Mouse (Mus musculus): Measurements from ENCODE around the gene Prkacb.
"Not testable (repeated sequence)": the region's sequence is repeated elsewhere in the genome, so short reads cannot be mapped to it uniquely, and the experiment has no call there.

Gene Prkacb

GRCm38 (mm10) chr3:146776711-146777110 is 36.1 kb downstream of the Prkacb start:
- DNase-seq = no peak

- DNase-seq = no peak
Observed at GRCm38 (mm10) chr3:146770853-146771252, 41.9 kb downstream of the Prkacb start.

DNA sequence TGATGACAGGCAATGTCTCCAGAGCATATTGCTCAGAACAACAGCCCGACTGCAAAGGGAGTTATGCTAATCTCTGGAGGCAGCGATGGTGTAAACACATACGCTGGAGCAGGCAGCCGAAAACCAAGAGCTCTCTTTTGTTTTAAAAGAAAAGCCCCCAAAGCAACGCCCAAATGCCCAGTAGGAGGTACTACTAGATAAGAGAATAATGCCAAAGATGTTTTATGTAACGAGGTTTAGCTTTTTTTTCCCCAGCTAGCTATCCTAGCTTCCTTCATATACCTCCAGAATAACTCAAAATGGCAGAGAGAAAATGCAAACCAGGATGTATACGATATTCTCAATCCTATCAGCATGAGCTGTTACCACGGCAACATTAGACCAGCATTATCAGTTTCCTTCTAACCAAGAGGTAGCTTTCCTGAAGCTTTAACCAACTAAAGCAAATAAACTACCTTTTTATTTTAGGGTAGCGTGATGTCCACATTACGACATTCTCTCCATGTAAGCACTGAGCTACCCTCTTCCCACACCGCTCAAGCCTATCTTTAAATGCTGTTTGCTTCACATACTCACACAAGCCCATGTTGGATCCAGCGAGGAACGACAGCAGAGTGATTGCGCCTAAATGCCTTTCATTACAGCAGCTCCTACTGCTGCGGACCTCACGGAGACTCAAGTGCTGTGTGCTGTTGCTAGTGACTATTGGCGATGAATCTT is 42.7 kb downstream of the Prkacb start:
- DNase-seq = no peak

DNA sequence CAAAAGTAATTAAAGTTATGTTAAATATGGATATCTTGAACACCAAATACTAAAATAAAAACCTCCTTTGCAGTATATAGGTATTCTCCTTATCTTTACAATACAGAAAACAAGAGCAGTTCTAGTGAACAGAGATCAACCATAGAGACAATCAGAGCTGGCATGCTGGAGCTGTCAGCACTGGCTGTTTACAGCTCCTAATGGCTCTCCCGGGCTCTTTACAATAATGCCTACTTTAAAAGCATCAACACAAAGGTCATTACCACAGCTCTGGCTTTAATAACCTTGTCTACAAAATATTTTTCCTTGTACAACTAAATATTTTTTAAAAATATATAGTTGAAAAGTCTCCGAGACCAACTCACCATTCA is 43.2 kb downstream of the Prkacb start:
- no peak for DNase-seq

DNA sequence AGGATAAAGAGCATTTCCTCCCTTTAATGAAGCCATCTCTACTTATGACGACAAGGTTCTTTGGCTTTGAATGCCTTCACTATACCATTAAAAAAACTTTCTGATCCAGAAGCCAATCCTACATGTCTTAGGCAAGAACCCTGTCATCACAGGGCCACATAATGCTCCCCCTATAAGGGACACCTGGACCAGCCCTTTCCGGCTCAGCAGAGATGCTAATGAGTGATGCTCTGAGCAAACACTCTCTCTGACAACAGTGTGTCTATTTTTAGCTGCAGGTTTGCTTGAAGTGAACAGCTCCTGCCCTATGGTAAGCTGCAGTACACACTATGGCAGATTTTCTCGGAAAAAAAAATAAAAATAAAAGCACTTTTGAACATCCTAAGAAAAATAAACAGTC is 43.9 kb downstream of the Prkacb start:
- DNase-seq = no peak

GRCm38 (mm10) chr3:146768360-146768759 is 44.4 kb downstream of the Prkacb start:
- no peak for DNase-seq

DNA sequence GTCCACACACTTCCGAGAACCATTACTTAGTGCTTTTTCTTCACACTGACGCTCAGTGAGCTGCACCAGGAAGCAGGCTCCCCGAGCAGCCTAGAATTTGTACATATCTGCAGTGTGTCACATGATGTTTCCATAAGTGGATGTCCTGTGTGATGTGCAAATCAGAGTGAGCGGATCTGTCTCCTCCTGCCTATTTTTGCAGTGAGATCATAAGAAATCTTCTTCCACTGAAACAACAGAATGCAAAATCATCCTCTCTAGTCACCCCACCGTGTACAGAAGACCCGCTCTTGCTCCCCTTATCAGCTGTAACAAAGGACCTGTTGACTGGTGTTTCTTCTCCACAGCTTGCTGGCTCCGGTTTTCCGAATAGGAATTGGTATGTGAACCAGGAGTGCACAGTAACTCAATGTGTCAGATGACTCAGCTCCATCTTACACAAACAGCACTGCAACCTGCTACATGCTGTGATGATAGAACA is 46.0 kb downstream of the Prkacb start:
- no peak for DNase-seq

GRCm38 (mm10) chr3:146766071-146766605 is 46.7 kb downstream of the Prkacb start:
- DNase-seq = no peak

GRCm38 (mm10) chr3:146764871-146765529 is 47.8 kb downstream of the Prkacb start:
- DNase-seq = no peak

DNA sequence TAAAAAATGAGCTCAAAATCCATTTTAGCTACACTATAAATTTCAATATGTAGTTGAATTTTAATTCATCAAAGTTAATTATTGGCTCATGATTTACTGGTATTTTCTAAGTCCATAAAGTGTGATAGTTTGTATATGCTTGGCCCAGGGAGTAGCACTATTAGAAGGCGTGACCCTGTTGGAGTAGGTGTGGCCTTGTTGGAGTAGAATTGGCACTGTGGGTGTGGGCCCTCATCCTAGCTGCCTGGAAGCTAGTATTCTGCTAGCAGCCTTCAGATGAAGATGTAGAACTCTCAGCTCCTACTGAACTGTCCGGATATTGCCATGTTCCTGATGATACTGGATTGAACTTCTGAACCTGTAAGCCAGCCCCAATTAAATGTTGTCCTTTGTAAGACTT is 49.7 kb downstream of the Prkacb start:
- not testable (repeated sequence) for DNase-seq

- no peak for DNase-seq
Observed at GRCm38 (mm10) chr3:146761276-146761675, 51.5 kb downstream of the Prkacb start.

DNA sequence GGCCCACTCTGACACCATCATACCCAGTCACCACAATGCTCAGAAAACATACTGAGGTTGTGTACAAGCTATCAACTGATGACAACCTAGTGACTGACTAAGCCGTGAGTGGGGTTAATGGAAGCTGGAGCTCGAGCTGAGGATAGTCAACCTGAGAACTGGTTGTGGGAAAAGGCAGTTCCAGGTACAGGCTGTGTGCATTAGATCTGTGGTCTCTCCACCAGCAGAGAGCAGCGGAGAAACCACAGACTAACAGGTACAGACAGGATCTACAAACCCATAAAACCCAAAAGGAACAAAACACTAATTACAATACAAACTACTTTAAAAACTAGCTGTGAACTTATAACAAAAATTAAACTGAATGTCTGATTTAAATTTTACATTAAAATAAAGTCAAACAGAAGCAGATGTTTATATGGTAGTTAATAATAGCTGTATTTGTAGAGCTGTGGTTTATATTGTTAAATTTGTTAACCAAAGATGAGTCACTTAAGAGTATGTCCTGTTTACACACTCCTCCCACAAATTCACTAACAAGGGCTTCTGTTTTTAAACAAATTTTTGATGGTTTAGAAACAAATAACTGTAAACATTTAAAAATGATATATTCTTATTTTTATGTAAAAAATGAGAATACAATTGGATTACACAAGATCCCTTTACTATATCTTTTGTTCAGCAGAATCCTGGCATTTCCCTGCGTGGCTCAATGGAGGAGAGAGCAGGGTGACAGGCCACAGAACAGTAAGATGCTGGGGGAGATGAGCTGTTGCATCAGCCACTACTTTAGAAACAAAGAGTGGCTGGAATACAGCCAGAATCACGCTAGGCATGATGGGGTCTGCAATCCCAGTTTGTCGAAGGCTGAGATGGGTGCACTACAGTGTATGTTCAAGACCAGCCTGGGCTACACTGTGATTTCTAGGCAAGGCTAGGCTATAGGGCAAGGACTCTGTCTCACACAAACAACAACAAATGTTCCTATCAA is 54.5 kb downstream of the Prkacb start:
- peak; percentile 11 for DNase-seq

- DNase-seq = no peak
Observed at GRCm38 (mm10) chr3:146754270-146754669, 58.5 kb downstream of the Prkacb start.

DNA sequence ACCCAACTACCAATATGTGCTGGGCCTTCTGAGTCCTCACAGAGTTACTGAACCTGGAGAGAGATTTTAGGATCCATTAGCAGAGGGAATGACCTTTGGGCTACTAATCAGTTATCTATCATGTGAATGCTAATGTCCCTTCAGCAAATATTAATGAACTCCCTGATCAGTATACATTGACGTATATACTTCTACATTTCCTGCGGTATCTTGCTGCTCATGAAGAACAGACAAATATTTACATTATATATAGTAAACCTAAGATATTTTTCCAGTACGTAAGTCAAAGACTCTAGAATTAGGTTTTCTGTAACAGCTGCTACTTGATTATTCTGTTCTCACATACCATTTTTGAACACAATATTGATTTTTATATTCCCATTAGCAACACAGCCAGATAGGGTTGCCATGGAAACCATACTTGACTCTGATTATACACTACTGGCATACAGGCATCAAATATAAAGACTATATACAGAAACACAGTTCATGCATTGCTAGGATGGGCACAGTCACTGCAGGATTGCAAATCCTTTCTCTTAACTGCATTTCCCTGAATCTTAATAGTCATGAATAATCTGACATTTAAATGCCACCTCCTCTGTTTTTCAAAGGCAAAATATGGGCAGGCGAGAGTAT is 71.1 kb downstream of the Prkacb start:
- DNase-seq = no peak

- DNase-seq = no peak
Observed at GRCm38 (mm10) chr3:146741158-146741557, 71.6 kb downstream of the Prkacb start.

GRCm38 (mm10) chr3:146736186-146736585 is 76.6 kb downstream of the Prkacb start:
- not testable (repeated sequence) for DNase-seq

DNA sequence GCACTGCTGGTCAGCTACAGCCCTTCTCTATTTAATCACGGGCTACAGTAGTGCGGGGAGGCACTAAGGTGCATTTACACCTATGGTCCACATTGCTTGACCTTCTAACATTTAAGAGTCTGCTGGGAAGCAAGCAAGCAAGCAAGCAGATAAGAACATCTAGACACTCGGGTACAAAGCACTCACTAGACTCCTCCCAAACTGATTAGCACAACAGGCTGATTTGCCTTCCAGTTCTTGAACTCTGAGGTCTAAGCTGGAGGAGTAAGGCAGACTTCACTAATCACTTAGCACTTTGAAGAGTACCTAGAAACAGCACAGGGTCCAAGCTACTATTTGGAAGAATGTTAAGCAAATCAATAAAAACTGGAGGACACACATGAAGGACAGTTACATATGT is 77.1 kb downstream of the Prkacb start:
- DNase-seq = no peak

GRCm38 (mm10) chr3:146734907-146735629 is 77.7 kb downstream of the Prkacb start:
- DNase-seq = no peak

DNA sequence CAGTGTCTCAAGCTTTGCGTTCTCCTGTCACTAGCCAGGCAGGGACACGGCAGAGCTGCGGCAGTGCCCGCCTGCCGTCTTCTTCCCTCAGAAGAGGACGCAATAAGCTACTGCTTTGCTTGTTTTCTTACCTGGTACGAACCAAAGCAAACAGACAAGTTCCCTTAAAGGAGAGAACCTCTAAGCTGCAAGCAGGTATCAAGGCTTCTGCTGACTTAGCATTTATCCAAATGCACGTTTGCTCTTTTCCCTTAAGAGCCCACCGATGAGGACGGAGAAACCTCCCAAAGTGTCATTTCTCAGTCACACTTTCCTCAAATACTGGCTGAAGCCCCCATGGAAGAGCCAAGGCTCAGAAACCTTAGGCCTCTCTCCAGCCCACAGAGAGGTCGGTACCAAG is 81.3 kb downstream of the Prkacb start:
- no peak for DNase-seq

- peak; percentile 18 for DNase-seq
Observed at GRCm38 (mm10) chr3:146723037-146723436, 89.8 kb downstream of the Prkacb start.

- DNase-seq = no peak
Observed at GRCm38 (mm10) chr3:146719696-146720095, 93.1 kb downstream of the Prkacb start.

DNA sequence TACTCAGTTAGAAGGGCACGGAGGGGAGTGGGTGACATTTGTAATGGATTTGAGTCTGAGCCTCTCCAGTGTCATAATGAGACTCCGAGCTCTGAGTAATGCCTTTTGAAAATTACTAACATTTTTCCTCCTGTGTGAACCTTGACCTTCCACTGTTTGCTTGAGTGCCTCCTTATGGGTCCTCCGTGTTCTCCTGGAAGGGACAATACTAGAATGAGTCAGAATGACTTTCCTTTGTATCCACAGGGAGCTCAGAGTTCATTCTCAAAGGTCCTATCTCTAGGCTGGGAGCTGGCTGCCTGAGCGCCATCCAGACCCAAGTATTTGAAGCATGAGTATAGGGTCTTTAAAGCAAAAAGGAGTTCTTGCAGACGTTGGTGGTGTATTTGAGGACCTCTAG is 94.5 kb downstream of the Prkacb start:
- no peak for DNase-seq
